Mouse (Mus musculus) megakaryocyte, adult 5-6 weeks (primary cell): ENCODE data around the gene Rab3c. TPM values are rescaled to one million over a fixed set of nuclear protein-coding genes. Genes with fewer than 3 reads are reported as not detected.

Experiments
- ATAC-seq: 2 replicates; pipeline ENCODE4 v1.8.0; 2016; ENCODE audit warnings: mild to moderate bottlenecking, inconsistent platforms; ENCODE audit not compliant: poor library complexity, severe bottlenecking
- total RNA-seq, 2 experiments: library from RNA; stranded (forward) in 1 of 2; stranded (reverse) in 1 of 2; fragments of 153-499, 151-499 nt in 1 of 2; fragments of 221-1000, 200-1000 nt in 1 of 2; gene quantifications; 2 replicates each; pipeline versions ENCODE4 v1.2.3 to v1.2.4; 2015 to 2017

The Rab3c gene
- total RNA-seq, 2 experiments from 2014 or later, result not detected

GRCm38 (mm10) chr13:110097424-110098050 lies 183.3 kb downstream of the Rab3c start:
- no peak for ATAC-seq

DNA sequence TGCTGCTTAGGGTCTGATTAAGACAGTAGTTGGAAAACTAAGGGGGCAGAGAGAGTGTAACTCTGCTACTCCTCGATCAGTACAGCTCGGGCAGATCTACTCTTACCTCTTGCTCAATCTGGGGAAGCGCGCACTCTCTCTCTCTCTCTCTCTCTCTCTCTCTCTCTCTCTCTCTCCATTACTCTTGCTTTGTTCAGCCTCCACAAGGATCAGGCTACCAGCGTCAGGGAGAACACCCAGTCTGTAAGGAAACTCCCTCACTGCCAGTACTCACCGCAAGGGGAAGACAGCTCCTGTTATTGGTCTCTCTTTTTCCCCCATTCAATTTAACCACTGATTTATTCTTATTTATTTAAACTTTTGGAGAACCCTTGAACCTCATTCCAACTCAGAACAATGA lies 185.8 kb downstream of the Rab3c start:
- no peak for ATAC-seq

GRCm38 (mm10) chr13:110093720-110094685 lies 186.8 kb downstream of the Rab3c start:
- no peak for ATAC-seq

GRCm38 (mm10) chr13:110083961-110084360 lies 196.8 kb downstream of the Rab3c start:
- ATAC-seq, result no peak

DNA sequence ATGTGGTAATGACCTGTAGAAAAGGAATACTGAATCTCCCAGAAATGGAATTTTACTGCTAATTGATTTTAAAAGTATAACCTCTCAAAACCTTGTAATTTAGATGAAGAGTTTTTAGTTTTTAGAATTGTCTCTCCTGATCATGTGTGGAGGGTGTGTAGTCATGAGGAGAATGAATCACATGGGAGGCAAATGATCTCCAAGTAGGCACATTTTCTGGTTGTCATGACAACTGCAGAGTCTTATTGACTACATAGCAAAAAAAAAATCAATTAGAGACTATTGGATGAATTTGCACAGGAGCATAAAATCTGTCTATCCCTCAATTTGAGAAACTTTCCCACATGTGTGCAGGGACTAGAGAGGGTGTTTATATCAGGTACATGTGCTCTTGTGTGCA lies 199.6 kb downstream of the Rab3c start:
- ATAC-seq, result no peak

DNA sequence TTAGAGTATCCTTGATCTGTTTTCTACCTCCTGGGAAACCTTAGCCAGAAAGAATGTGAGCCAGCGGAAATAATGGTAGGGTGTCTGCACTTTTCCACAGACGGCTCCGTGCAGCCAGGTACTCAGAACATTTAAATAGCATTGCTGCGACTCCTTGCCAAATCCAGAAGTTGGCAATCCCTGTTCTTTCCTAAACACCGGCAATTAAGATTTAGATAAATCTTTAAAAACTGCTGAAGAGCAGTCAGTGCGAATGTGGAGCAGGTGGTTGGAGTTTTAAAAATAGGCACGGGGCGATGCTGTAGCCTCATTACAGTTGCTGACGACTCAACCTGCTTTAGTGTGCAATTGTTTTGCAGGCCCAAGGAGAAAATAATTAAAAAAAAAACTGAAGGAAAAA lies 205.2 kb downstream of the Rab3c start:
- no peak for ATAC-seq

DNA sequence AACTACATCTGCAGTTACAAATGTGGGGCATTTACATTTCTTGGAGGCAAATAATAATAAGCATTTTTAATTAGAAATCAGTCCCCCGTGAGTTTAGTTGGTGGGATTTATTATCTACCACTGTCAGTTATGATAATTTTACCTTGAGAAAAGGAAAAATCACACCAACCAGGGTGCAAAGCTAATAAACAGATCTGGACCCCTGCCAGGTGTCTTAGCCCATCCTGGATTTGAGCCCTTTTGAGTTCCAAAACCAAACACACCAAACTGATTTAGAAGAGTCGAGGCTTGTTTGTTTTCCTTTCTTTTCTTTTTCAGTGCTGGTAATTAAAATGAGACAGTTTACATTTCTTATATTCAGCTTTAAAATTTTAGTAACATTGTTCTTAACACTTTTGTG lies 206.6 kb downstream of the Rab3c start:
- ATAC-seq, result no peak

DNA sequence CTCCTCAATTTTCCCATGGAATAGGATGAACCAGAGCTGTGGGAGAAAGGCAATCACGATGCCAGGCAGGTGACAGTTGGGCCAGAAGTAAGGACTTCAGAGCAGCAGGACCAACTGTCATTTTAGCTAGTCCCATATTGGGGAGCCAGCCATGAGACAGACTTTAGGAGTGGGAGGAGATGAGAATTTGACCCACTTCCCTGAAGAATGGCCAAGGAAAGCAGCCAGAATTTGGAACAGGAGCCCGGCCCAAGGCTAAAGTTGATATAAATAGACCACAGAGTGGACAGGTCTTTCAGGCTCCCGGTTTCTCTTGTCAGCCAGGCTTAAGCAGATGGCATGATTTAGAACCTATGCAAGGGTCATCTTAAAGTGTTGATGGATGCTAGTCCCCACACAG lies 213.6 kb downstream of the Rab3c start:
- ATAC-seq, result no peak

- no peak for ATAC-seq
Measured at GRCm38 (mm10) chr13:110066674-110067073, 214.1 kb downstream of the Rab3c start.

- peak; percentile 92 for ATAC-seq
Measured at GRCm38 (mm10) chr13:110062835-110063411, 217.9 kb downstream of the Rab3c start.

DNA sequence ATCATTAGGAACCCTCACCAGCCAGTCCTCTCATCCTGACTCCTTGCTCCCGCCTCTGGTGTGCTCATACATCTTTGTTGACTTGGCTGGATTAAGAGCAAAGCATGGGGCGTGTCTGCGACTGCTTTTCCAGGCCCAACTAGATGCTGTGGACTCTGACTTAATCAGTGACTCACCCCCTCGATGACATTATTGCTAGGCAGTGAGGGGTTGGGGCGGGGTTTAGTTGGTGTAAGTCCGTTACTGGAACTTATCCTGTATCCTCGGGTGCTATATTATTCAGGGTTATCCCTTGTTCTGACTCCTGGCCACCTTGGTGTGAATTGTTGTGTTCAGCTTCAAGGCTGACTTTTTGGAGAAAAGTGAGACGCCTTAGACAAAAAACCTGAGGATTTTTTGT lies 218.5 kb downstream of the Rab3c start:
- no peak for ATAC-seq

DNA sequence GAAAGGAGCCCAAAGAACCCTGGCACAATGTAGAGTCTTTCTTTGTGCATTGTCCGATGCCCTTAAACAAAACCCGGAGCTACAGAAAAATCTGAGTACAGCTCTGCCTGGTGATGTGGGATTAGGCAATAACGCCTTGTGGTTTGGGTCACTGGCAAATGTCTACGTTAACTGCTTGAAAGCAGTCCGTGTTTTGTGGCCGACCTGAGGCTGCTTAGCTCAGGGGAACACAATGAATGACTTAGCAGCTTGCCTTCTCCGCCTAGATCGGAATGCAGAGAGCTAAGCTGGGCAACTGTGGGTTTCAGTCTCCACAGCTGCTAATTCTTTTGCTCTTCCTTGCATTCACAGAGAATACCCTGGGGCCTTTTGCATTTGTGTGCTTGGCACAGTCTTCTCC lies 226.3 kb downstream of the Rab3c start:
- ATAC-seq, result peak; percentile 89

DNA sequence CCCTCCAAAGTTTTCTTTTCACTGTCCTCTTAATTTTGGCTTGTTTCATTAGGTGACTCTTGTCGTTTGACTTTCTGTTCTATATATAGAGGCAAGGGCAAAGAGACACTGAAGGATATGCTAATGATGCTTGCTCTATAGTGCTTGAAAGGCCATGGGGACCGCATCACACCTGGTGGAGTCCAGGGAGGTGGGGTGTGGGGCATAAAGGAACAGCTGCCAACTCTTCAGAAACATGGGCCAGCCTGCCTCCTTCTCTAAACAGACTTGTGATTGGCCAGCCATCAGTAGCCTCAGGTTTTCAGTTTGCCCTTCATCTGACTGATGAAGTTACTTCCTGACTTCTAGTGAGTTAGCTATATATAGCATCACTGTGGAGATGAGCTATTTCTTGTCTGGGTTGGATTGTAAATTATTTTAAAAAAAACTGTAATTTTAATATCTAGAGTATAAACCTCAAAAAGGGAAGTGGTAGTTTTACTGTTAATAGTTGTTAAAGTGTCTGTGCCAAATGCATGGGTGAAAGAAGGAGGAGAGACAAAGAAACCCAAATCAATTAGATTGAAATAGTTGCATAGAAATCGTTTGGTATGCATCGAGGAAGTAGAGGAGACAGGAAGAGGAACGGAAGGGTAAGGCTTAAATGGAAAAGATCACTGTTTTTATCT lies 231.9 kb downstream of the Rab3c start:
- ATAC-seq, result no peak

- no peak for ATAC-seq
Measured at GRCm38 (mm10) chr13:110044418-110044817, 236.4 kb downstream of the Rab3c start.

DNA sequence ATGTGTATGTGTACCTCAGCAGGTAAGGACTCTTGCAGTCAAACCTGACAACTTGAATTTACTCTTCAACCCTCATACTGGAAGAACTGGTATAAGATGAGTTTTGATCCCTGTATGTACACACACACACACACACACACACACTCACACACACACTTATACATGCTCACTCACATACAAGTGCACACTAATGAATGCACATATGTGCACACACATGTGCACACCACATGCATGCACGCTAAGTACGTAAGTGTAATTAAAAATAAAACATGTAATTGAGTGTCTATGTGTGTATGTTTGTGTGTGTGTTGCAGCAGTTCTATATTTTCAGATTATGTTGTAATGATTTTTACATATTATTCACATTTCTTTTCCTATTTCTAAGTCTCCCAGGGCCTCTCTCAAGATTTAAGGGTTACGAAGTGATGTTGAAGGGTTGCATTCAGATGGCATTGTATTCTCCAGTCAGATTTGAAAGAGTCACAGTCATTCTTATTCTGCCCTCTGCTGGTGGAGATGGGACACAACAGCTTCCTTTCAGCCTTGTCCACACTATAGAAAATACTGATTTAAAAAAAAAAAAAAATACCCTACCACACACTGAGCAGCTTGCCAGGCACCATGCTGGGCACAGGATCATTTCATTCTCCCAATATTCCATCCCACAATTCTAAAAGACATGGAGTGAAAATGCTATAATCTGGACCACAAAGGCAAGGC lies 240.9 kb downstream of the Rab3c start:
- peak; percentile 73 for ATAC-seq

GRCm38 (mm10) chr13:110039170-110039569 lies 241.6 kb downstream of the Rab3c start:
- peak; percentile 67 for ATAC-seq

DNA sequence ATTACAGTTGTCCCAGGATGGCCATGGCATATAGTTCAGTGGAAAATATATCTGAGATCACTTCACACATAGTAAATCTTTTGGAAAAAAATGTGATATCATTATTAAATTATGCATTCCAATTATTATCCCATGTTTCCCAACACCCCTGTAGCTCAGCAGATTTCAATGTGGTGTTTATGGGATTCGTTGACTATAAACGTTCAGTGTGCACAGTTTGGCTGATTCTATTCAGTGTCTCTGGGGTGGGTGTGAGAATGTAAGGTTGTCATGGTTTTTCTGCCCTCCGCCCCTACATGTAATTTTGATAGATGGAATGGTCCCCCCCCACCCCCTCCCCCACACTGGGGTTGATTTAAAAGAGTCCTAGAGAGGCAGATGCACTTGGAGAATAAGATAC lies 242.3 kb downstream of the Rab3c start:
- ATAC-seq, result no peak

DNA sequence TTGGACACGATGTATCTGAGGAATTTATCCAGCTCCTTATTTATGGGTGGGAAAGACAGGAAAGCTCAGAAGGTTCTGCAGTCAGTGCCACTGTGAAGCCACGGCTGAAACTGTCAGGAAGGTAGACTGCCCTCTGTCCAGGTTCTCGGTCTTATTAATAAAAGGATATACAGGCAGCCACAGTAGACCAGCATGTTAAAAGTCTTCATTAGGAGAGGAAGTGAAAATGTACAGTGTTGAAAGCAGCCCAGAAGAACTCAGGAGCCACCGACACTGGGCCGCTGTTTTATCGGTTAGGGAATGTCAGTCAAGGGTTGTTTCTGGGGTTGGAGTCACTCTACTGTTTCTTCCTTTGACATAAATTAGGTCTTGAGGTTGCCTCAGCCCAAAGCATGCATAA lies 245.9 kb downstream of the Rab3c start:
- ATAC-seq, result peak; percentile 59

- ATAC-seq, result peak; percentile 34
Measured at GRCm38 (mm10) chr13:110034041-110034440, 246.8 kb downstream of the Rab3c start.

GRCm38 (mm10) chr13:110031886-110032285 lies 248.9 kb downstream of the Rab3c start:
- peak; percentile 47 for ATAC-seq

GRCm38 (mm10) chr13:110031061-110031460 lies 249.7 kb downstream of the Rab3c start:
- no peak for ATAC-seq
